Mouse (Mus musculus): ENCODE measurements around the gene Aamp. TPM values are rescaled to one million over a fixed set of nuclear protein-coding genes. Genes with fewer than 3 reads are reported as not detected.

Aamp gene
- 5.1 TPM for polyA plus RNA-seq (2014; fragmentation: Illumina TruSeq; extraction: RNeasy Lipid Tissue Mini Kit (QIAGEN cat#74804); ENCODE audit: low read depth, low replicate concordance)

GRCm38 (mm10) chr1:74284543-74285160 is at the start of gene Aamp, which contains the start of gene Pnkd:
Gene Aamp (minus strand): TSS chr1:74284738.
Gene Pnkd (plus strand): TSS chr1:74284930.

GRCm38 (mm10) chr1:74305522-74305921 is 21.0 kb upstream of the Aamp start, which contains the start of gene Tmbim1:
Gene Tmbim1 (minus strand): TSS chr1:74305622.

GRCm38 (mm10) chr1:74278538-74278937 is 6.0 kb downstream of the Aamp start, which contains the start of gene Gpbar1:
Gene Gpbar1 (plus strand): TSS chr1:74278550.

GRCm38 (mm10) chr1:74235938-74236589 is 48.5 kb downstream of the Aamp start, which contains the start of gene Arpc2:
Gene Arpc2 (plus strand): TSS chr1:74236084.

Other genes starting within 250 kb of the Aamp start
- gene Tns1, start 160.3 kb downstream of the Aamp start, polyA plus RNA-seq (2014; fragmentation: Illumina TruSeq; extraction: RNeasy Lipid Tissue Mini Kit (QIAGEN cat#74804); ENCODE audit: low read depth, low replicate concordance) = 50.0 TPM
- 0.41 TPM for gene Rufy4, start 159.2 kb downstream of the Aamp start, polyA plus RNA-seq (2014; fragmentation: Illumina TruSeq; extraction: RNeasy Lipid Tissue Mini Kit (QIAGEN cat#74804); ENCODE audit: low read depth, low replicate concordance)
- not detected for gene Cxcr2, start 130.7 kb downstream of the Aamp start, polyA plus RNA-seq (2014; fragmentation: Illumina TruSeq; extraction: RNeasy Lipid Tissue Mini Kit (QIAGEN cat#74804); ENCODE audit: low read depth, low replicate concordance)
- not detected for gene Cxcr1, start 90.1 kb downstream of the Aamp start, polyA plus RNA-seq (2014; fragmentation: Illumina TruSeq; extraction: RNeasy Lipid Tissue Mini Kit (QIAGEN cat#74804); ENCODE audit: low read depth, low replicate concordance)
- 421 TPM for gene Arpc2, start 48.7 kb downstream of the Aamp start, polyA plus RNA-seq (2014; fragmentation: Illumina TruSeq; extraction: RNeasy Lipid Tissue Mini Kit (QIAGEN cat#74804); ENCODE audit: low read depth, low replicate concordance)
- not detected for gene Gpbar1, start 6.2 kb downstream of the Aamp start, polyA plus RNA-seq (2014; fragmentation: Illumina TruSeq; extraction: RNeasy Lipid Tissue Mini Kit (QIAGEN cat#74804); ENCODE audit: low read depth, low replicate concordance)
- 2.3 TPM for gene Pnkd, start 192 bp upstream of the Aamp start, polyA plus RNA-seq (2014; fragmentation: Illumina TruSeq; extraction: RNeasy Lipid Tissue Mini Kit (QIAGEN cat#74804); ENCODE audit: low read depth, low replicate concordance)
- 59.1 TPM for gene Tmbim1, start 20.9 kb upstream of the Aamp start, polyA plus RNA-seq (2014; fragmentation: Illumina TruSeq; extraction: RNeasy Lipid Tissue Mini Kit (QIAGEN cat#74804); ENCODE audit: low read depth, low replicate concordance)
- gene Catip, start 77.4 kb upstream of the Aamp start, polyA plus RNA-seq (2014; fragmentation: Illumina TruSeq; extraction: RNeasy Lipid Tissue Mini Kit (QIAGEN cat#74804); ENCODE audit: low read depth, low replicate concordance) = 0.29 TPM
- 1.2 TPM for gene Slc11a1, start 90.5 kb upstream of the Aamp start, polyA plus RNA-seq (2014; fragmentation: Illumina TruSeq; extraction: RNeasy Lipid Tissue Mini Kit (QIAGEN cat#74804); ENCODE audit: low read depth, low replicate concordance)
- gene Ctdsp1, start 106.8 kb upstream of the Aamp start, polyA plus RNA-seq (2014; fragmentation: Illumina TruSeq; extraction: RNeasy Lipid Tissue Mini Kit (QIAGEN cat#74804); ENCODE audit: low read depth, low replicate concordance) = 23.3 TPM
- 0.64 TPM for gene Vil1, start 124.6 kb upstream of the Aamp start, polyA plus RNA-seq (2014; fragmentation: Illumina TruSeq; extraction: RNeasy Lipid Tissue Mini Kit (QIAGEN cat#74804); ENCODE audit: low read depth, low replicate concordance)
- 30.3 TPM for gene Cnot9, start 221.3 kb upstream of the Aamp start, polyA plus RNA-seq (2014; fragmentation: Illumina TruSeq; extraction: RNeasy Lipid Tissue Mini Kit (QIAGEN cat#74804); ENCODE audit: low read depth, low replicate concordance)